Mouse (Mus musculus): ENCODE measurements around the gene Tmem126b.

The Tmem126b gene

DNA sequence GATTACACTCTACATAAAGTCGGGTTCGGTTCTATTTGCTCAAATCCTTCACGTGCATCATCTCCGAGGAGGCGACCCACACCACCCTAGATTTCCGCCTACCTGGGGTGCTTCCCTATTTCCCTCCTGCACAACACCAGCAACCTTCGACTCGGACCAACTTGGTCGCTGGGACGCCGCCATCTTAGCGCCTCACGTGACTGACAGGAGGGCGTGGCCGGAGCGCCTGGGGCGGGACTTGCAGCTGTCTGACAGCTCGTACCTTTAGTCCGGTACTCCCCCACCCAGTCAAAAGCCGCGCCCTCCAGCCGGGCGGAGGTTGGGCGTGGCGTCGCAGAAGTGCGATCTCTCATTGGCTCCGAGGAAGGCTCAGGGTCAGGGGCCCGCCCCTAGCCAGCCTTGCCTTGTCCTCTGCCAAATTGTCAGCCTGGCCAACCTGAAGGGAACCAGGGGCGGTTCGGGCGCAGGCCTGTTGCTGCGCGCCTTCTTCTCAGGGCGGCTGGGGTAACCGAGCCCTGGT is at the start of gene Tmem126b:
Tmem126b (minus strand) TSS at position 209 of the 520 bp plus-strand sequence.
- peak; percentile 97 to 98 for DNase-seq

DNA sequence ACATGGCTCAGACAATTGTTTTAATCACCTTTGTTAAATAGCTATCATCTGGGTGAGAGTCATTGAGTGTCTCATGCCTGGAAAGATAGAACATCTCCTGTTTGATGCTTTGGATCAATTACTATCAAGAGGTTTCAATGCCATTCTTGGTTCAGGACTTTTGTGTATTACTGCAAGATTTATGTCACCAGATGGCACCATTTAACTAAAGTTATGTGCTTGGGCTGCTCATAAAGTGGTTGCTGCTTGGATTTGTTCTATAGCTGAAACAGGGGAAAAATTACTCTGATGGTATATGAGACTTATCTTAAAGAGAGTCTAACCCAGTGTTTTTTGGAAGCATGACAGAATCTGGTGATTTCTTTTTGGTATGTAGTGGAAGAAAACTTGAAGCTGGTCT is 36.5 kb upstream of the Tmem126b start:
- DNase-seq = no peak

DNA sequence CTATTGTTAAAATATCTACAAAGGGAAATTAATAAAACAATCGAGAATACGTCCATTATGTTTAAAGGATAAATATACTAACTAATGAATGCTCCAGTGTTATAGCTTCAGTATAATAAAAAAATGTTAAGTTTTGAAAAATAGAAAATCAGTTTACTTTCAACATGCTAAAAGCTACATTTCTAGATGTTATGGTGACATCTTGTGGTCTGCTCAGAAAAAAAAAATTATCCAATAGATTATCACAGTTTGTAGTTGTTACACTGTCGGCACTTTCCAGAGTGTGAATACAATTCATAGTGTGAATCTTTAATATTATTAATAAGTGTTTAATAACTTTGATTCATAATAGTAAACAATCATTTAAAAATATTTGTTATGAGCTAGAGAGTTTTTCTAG is 32.3 kb upstream of the Tmem126b start:
- DNase-seq = no peak

DNA sequence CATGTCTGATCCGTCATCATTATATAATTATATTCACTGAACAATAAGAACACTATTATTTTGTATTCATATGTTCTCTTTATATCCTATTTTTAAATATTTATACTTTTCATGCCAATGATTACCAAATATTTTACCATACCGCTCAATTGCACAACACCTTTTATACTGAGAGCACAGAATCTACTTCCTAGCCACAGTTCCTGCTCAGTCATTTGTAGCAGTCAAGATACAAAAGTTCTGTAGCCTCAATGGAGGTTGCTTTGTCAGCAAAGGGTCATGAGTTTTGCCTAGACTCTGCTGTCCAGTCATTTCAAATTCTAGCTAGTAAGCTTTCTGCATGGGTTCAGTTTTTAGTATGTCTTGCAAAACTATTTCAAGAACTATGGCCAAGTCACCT is 6.8 kb upstream of the Tmem126b start:
- DNase-seq = no peak

DNA sequence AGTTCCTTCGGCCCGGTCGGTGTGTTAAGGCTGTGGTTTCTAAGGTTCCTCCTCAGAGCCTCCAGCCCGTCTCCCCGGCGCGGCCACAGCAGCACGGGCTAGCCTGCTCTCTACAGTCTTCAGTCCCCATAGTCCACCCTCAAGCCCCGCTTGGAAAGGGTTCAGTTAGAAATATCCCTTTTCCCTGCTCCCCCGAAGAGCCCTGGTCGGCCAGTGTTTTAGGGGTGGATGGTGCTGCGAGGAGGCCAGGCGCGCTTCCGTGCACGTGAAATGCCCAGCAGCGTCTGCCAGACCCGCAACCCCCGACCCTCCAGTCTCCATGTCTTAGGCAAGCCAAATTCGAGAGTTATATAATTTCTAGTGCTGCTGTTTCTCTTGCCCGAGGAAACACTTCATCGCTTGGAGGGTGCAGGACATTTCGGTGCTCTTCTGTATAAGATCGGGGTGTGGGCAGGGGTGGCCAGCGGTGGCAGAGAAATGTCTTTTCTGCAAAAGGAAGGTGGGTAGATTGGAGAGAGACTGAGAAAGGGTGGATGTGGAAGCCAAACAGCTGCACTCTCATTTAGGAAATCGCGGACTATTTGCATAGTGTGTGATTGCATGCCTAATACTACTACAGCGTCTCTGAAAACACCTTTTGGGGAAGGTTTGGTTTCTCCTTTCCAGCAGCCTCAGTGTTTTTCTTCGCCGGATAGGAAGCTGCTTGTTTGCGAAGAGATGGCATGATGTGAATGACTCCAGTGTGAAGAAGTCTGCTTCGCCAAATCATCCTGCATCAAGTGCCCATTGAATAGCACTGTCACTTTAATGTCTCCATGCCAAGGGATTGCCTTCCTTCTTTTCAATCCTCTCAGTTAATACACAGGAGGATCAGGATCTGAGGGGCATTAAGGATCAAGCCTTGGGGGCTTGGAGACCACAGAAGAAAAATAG is 778 bp upstream of the Tmem126b start, which contains the start of gene Dlg2:
Dlg2 (plus strand) TSS at position 360 of the 933 bp plus-strand sequence.
- peak; percentile 54 for DNase-seq

DNA sequence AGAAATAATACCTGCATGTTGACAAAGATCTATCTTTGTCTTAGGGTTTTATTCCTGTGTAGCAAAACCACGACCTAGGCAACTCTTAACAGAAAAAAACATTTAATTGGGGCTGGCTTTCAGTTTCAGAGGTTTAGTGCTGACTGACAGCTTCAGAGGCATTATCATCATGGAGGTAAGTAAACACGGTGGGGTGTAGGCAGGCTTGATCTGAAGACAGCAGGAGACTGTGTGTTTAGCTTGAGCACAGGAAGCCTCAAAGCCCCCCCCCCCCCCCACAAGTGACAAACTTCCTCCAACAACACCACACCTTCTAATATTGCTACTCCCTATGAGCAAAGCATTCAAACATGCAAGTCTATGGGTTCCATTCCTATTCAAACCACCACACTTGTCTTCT is 2.3 kb downstream of the Tmem126b start:
- DNase-seq = no peak

DNA sequence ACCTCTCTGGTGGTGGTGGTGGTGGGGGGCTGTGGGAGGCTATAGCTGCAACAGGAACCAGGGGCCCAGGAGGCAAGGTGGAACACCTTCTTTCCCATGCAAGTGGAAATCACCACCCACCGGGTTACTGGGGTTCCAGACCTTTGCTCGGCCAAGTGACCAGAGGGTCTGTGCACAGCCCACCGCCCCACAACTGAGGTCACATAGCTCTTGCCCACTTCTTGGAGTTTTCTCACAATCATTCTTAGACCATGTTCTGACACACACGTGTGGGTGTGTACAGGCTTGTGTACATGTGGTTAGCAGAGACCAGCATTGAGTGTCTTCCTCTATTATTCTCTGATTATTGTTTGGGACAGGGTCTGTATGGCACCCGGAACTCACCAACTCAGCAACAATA is 14.4 kb downstream of the Tmem126b start:
- no peak for DNase-seq

DNA sequence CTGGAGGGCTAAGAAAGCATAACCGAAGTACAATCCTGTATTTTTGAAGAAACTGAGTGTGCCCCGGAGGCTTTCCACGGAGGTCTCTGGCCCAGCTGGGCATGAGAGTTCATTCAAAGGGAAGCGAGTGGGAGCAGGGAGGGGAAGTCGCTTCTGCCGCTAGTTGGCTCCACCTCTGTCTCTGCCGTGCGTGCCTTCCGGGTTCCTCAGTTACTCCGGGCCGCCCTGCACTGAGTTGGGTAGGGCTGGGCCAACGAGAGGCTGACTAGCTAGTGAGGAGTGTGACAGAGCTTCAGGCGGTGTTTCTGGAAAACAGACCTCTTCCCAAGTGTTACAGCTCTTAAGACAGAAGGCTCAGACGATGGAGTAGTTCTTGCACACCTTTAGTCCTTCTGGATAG is 14.9 kb downstream of the Tmem126b start:
- peak in 1 of 2 experiments; percentile 24 for DNase-seq

DNA sequence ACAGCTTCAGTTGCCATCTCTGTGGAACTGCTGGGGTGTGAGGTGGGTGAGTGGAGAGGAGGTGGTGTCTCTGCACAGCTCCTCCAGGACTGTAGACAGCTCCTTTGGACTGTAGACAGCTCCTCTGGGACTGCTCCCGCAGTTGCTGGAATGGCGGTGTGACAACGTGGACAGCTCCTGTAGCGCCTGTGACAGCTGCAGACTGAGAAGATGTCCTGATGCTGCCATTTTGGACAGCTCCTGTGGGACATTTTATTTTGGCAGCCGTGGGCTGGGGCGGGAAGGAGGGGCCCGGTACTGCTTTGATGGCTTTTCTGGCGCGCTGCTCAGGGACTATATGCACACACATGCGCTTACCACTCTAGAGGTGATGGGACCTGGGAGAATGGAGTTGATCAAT is 15.5 kb downstream of the Tmem126b start:
- DNase-seq = no peak

DNA sequence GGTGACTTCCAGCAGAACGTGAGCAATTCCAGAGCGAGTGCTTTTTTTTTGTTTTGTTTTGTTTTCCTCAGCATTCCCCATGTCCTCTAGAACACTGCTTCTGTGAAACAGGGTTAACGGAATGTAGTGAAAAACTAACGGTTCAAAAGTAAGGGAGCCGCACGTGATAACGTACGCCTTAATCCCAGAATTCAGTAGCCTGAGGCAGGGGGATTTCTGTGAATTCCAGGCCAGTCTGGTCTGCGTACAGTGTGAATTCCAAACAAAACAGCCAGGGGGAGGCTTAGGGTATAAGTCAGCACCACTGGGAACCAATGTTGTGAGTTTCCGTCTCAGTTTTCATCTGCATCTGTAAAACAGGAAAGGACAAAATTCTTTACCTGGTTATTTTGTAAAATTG is 18.3 kb downstream of the Tmem126b start:
- no peak for DNase-seq

DNA sequence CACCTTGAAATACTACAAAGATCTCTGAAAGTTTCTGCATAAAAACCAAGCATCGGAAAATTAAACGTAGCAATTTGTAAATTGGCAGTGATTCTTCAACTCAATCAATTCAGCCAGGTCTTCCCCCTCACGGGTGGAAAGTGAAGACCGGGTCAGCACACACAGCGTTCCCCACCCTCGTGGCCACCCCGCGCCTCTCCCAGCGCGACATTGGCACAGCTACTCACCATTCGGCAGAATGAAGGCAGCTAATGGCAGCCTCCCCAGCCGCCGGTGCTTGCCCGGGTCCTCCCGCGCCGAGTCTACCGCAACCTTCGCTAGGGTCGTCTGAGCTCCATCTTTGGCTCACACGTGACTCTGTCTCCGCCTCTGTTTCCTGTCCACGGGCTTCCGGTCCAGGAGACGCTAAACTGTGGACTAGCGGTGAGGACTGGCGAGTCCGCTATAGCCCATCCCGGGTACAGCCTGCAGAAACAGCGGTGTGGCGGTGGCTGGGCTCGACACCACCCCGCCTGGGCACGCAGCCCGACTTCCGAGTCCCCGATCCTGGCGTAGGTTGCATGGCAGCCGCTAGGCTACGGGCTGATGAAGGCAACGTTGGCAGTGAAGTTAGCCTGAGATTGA is 18.8 kb downstream of the Tmem126b start, which contains the start of gene Tmem126a:
Tmem126a (minus strand) TSS at position 385 of the 624 bp plus-strand sequence.
- peak; percentile 82 to 85 for DNase-seq

DNA sequence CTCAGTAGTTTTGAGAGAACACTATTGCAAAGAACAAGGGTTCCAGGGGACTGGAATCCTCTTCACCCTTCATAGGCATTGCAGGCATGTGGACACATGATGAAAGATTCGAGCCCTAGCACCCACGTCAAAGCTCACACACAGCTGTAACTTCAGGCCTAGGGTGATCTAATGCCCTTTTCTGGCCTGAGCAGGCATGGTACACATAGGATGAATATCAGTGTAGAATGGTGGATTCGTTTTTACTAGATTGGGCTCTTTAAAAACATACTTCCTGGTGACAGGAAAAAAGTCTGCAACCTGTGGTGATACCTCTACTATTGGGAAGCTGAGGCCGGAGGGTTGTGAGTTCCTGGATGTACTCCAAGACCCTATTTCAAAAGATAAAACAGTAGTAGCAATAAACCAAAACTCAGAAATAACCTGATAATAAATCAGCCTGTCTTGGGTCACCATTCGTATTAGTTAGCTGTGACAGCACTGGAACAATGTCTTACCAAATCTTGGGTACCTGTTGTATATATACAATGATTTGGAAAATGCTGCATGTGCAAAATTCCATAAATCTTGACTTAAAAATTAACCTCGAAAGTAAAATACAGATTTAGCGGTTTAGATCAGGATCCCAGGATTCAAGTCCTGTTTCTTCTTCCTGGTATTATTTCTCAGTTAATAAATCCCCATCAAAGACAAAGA is 19.5 kb downstream of the Tmem126b start:
- no peak for DNase-seq

DNA sequence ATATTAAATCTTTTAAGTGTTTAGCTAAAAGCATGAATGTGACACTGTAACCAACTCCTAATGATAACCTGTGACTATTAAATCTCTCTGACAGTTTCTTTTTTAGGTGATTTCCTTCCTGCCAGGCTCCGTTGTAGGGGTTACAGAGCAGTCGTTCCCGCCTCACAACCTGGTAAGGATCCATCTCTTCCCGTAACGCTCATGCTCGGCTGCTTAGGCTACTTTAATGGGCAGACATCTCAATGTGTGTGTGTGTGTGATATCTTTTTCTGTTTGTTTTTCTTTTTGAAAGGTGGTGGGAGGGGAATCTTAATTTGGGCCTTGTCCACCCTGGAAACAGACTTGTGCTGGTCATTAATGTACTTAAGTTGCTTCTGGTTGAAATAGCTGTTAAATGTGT is 31.6 kb downstream of the Tmem126b start:
- peak in 1 of 2 experiments; percentile 16 for DNase-seq

DNA sequence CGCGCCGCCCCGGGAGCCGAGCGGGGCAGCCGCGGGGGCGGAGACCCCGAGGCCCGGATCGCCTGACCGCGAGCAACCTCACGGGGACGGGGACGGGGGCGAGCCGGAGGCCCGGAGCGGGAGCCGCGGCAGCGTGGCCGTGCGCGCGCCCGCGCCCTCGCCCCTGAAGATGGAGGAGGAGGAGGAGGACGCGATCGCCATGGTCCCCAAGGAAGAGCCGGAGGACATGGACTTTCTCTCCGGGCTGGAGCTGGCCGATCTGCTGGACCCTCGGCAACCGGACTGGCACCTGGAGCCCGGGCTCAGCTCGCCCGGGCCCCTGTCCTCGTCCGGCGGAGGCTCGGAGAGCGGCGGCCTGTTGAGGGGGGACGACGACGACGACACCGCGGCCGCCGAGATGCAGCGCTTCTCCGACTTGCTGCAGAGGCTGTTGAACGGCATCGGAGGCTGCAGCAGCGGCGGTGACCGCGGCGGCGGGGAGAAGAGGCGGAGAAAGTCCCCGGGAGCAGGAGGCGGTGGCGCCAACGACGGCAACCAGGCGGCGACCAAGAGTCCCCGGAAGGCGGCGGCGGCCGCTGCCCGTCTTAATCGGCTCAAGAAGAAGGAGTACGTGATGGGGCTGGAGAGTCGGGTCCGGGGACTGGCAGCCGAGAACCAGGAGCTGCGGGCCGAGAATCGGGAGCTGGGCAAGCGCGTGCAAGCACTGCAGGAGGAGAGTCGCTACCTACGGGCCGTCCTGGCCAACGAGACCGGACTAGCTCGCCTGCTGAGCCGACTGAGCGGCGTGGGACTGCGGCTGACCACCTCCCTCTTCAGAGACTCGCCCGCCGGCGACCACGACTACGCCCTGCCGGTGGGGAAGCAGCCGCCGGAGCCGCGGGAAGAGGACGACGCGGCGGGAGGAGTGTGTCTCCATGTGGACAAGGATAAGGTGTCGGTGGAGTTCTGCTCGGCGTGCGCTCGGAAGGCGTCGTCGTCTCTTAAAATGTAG is 32.4 kb downstream of the Tmem126b start:
- peak; percentile 68 to 78 for DNase-seq

DNA sequence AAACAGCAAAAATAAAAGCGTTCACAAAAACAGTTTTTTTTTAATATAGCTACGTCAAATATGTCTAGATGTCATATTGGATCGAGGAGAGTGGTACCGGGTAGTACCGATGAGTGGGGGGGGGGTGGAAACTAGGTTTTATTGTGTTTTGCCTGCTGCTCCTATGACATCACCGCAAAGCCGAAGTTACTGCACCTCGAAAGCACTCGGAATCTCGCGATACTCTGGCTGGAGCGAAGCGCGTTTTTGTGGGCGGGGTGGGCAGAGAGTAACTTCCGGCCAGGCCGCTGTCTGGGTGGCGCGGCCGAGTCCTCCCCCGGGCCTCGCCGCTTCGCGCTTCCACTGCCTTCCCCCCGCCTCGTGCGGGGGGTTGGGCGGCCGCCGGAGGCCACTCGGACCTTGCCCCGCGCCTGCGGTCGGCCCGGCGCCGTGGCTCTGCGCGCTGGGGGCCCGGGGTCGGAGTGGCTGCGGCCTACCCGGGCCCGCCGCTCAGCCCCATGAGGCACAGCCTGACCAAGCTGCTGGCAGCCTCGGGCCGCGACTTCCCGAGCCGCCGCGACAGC is 33.2 kb downstream of the Tmem126b start, which contains the start of gene Crebzf:
Crebzf (plus strand) TSS at position 212 of the 563 bp plus-strand sequence.
- peak; percentile 94 to 95 for DNase-seq

DNA sequence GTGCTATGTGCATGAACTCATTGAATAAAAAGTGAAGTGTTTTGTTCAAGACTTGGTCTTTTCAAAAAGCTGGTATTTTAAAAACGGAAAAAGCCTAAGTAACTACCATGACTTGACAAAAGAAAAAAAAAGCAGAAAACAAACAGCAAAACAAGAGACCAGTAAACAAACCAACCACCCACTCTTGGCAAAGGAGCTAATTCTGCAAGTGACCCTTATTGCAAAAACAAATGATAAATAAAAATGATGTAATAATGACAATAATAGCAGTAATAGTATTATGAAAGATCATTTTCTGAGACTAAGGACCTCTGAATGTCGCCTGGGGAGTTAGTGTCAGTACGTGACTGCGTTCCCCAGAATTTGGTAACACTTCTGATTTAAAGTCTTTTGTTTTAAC is 33.7 kb downstream of the Tmem126b start:
- DNase-seq = peak in 1 of 2 experiments; percentile 18

DNA sequence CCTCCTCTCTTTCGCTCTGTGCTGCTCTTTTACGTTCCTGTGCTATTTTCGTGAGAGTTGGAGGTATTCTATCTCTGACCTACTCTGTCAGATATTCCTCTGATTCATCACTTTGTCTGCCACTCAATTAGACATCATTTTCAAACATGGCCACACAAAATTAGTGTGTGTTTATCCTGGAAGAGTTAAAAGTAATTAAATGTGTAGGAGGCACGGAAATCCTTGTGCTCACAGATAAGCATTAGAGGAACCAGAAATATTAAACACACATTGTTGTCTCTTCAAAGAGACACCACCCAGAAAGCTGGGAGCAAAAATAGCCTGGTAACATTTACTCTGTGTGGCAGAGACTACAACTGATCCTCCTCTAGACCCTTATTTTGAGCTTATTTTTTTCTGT is 35.8 kb downstream of the Tmem126b start:
- no peak for DNase-seq

DNA sequence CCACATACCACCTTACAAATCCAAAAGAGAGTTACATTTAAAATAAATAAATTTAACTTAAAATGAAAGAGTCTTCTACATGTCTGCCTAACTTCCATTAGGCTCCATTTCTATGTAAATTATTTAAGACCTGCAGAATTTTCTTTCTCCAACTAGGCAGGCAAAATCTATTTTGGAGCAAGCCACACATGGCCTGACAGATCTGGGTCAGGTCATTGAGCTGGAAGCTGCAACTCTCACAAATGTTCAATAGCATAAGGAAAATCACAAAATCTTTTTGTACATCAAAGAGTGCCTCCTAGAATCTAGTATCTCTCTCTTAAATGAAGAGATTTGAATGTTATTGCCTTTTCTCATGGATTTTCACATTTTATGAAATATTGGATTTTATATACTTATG is 43.6 kb downstream of the Tmem126b start:
- no peak for DNase-seq

DNA sequence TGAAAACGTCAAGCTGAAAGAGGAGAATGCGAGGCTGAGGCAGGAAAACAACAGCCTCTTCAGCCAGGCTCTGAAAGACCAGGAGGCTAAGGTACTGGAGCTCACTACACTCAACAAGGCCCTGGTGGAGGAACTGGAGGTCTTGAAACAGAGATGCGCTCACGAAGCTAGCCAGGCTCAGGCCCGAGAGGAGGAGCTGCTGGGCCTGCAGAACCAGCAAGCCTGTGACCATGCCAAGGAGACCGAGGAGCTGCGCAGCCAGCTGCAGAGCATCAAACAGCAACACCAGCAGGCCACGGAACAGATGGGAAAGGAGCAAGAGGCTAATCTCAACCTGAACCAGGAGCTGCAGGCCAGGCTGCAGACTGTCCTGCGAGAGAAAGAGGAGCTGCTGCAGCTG is 48.8 kb downstream of the Tmem126b start:
- DNase-seq = peak in 1 of 2 experiments; percentile 21

DNA sequence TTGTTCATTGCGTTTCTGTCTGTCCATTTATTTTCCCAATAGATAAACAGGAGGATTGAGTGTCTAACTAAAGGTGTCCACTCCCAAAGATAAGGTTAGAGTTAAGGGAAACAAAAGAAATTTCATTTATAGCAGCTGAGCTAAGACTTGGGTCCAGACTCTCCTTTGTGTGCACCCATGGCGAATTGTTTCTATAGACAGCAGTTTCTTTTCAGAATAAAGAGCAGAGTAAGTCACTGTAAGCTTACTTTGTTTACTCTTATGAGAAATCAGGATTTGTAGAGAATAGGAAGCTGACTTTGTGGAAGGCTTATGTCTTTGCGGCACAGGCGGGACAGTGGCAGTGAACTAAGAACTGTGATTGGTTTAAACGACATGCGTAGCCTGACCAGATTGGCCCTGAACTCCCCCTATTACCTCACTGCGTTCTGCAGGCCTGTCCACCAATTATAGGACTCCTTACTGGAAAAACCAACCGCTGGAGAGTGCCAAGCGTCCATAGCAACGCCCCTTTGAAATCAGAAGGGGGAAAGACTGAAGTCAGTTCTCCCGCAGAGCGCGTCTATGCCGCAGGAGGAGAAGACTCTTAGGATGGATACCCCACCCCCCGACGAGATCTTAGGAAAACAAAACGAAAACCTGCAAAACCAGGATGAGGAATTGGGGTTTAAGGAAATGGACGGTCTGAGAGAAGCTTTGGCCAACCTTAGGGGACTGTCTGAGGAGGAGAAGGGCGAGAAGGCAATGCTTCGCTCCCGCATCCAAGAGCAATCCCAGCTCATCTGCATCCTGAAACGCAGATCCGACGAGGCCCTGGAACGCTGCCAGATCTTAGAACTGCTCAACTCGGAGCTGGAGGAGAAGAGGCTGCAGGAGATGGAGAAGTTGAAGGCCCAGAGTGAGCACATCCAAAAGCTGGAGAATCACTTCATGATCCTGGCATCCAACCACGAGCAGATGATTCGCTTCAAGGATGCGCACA is 49.5 kb downstream of the Tmem126b start, which contains the start of gene Ccdc89:
Ccdc89 (plus strand) TSS at position 558 of the 982 bp plus-strand sequence.
- DNase-seq = peak; percentile 77 to 81
